Mouse (Mus musculus) heart, embryonic 14.5 days (tissue): Measurements from ENCODE around the gene Ifnz. TPM values are rescaled to one million over a fixed set of nuclear protein-coding genes. Genes with fewer than 3 reads are reported as not detected.
"Not testable (repeated sequence)": the region's sequence is repeated elsewhere in the genome, so short reads cannot be mapped to it uniquely, and the experiment has no call there.

ENCODE experiments used
- ATAC-seq: fragments of 200-750 bp; cut with Nextera tagmentation; 2 replicates; pipeline ENCODE4 v1.8.0; 2017; ENCODE audit warnings: low read depth, moderate TSS enrichment; ENCODE audit not compliant: insufficient number of reproducible peaks, insufficient read depth, low FRiP score
- H3K27ac ChIP-seq, 2 experiments: fragments of 200-500 bp in 1 of 2; fragments of 300-500 bp in 1 of 2; sonication (generic) in 1 of 2; replicated peaks in 1 of 2; 2 replicates each; pipeline ENCODE4 v1.5.1; 2012 to 2014; ENCODE audit warnings: low read depth in 2 of 2, low read length in 2 of 2, control low read depth in 1 of 2, mild to moderate bottlenecking in 1 of 2, mixed read lengths in 1 of 2; ENCODE audit not compliant: control insufficient read depth in 1 of 2, insufficient read depth in 1 of 2
- H3K27me3 ChIP-seq: fragments of 300-500 bp; sonication (generic); 2 replicates; pipeline ENCODE4 v1.6.1; 2014; ENCODE audit warnings: mild to moderate bottlenecking, low read length, control low read depth; ENCODE audit not compliant: control insufficient read depth, insufficient read depth
- H3K36me3 ChIP-seq: fragments of 300-500 bp; sonication (generic); 2 replicates; pipeline ENCODE4 v1.6.1; 2014; ENCODE audit warnings: mild to moderate bottlenecking, control low read depth, low read length, mixed read lengths; ENCODE audit not compliant: control insufficient read depth, insufficient read depth
- H3K4me1 ChIP-seq, 2 experiments: fragments of 200-500 bp in 1 of 2; fragments of 300-500 bp in 1 of 2; sonication (generic) in 1 of 2; 2 replicates each; pipeline ENCODE4 v1.6.1; 2012 to 2014; ENCODE audit warnings: low read length in 2 of 2, control low read depth in 1 of 2, mixed read lengths in 1 of 2; ENCODE audit not compliant: control insufficient read depth in 2 of 2, insufficient read depth in 2 of 2
- H3K4me2 ChIP-seq: fragments of 300-500 bp; sonication (generic); 2 replicates; pipeline ENCODE4 v1.6.1; 2014; ENCODE audit warnings: mild to moderate bottlenecking, low read length
- H3K4me3 ChIP-seq, 2 experiments: fragments of 200-500 bp in 1 of 2; fragments of 300-500 bp in 1 of 2; sonication (generic) in 1 of 2; 2 replicates each; pipeline ENCODE4 v1.5.1; 2012 to 2014; ENCODE audit warnings: low read length in 2 of 2, mild to moderate bottlenecking in 2 of 2, control low read depth in 1 of 2, low read depth in 1 of 2, moderate library complexity in 1 of 2; ENCODE audit not compliant: control insufficient read depth in 1 of 2, insufficient read depth in 1 of 2
- H3K9ac ChIP-seq: fragments of 300-500 bp; sonication (generic); 2 replicates; pipeline ENCODE4 v1.6.1; 2014; ENCODE audit warnings: mild to moderate bottlenecking, low read length
- H3K9me3 ChIP-seq: fragments of 300-500 bp; sonication (generic); 2 replicates; pipeline ENCODE4 v1.6.1; 2016; ENCODE audit warnings: low read length, control low read depth; ENCODE audit not compliant: control insufficient read depth
- WGBS: fragments of 180-500 bp; shearing (Covaris S2); extraction: QIAGEN DNeasy Blood & Tissue Kit; methylation state at CpG from one replicate; pipeline ENCODE4 v1.1.7; 2014; 5-methylcytosine and 5-hydroxymethylcytosine counted together
- polyA plus RNA-seq: library from polyadenylated mRNA; unstranded; fragments of >200 nt; fragmentation: Nextera tagmentation; extraction: Ambion mirVana; gene quantifications from 2 replicates; pipeline ENCODE4 v1.2.1, GENCODE M21; 2014

Ifnz gene
- polyA plus RNA-seq, 1 experiment from 2014 or later, result not detected

DNA sequence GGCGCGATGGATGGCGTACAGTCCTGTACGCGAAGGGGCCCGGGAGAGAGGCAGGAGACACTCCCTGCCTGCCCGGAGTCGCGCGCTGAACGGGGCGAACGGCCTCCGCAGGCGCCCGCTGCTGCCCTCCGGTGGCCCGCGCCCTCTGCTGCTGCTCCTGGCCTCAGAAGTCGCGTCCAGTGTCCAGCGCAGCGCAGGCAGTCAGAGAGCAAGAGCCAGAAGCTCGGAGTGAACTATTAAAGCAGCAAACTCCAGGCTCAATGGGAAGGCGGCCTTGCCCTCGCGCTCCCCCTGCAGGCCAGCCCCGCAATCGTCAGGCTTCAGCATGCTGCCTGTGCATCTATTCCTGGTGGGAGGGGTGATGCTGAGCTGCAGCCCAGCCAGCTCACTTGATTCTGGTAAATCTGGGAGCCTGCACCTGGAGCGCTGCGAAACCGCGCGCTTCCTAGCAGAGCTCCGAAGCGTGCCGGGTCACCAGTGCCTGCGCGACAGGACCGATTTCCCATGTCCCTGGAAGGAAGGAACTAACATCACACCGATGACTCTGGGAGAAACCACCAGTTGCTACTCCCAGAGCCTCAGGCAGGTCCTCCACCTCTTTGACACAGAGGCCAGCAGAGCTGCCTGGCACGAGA lies 18.4 kb upstream of the Ifnz start:
- Histone ChIP-seq H3K4me2 (peak overlapping the region; percentile 44), H3K4me3 (peak overlapping the region; percentile 14 to 32; a peak in 3 of 4 replicates), H3K27ac (peak overlapping the region in 1 of 2 experiments; percentile 68; a peak in 3 of 4 replicates)
- H3K36me3 ChIP-seq, H3K9ac ChIP-seq, H3K4me1 ChIP-seq, H3K9me3 ChIP-seq, ATAC-seq, H3K27me3 ChIP-seq: not testable (repeated sequence)
- 4% methylated on average over 28 of the region's 42 CpGs for WGBS

GRCm38 (mm10) chr4:88773534-88773933 lies 8.4 kb upstream of the Ifnz start, which contains the start of gene Gm13290:
Gene Gm13290, plus strand, starts transcription at chr4:88773834.
- not testable (repeated sequence) for H3K9me3 ChIP-seq, H3K4me2 ChIP-seq, ATAC-seq, H3K27ac ChIP-seq, H3K36me3 ChIP-seq, H3K4me1 ChIP-seq, H3K4me3 ChIP-seq, H3K9ac ChIP-seq, H3K27me3 ChIP-seq
- WGBS, result no CpG with 5 or more reads among the region's 32 CpGs

DNA sequence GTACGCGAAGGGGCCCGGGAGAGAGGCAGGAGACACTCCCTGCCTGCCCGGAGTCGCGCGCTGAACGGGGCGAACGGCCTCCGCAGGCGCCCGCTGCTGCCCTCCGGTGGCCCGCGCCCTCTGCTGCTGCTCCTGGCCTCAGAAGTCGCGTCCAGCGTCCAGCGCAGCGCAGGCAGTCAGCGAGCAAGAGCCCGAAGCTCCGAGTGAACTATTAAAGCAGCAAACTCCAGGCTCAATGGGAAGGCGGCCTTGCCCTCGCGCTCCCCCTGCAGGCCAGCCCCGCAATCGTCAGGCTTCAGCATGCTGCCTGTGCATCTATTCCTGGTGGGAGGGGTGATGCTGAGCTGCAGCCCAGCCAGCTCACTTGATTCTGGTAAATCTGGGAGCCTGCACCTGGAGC lies 5.3 kb upstream of the Ifnz start, which contains the start of gene Gm13289:
Gene Gm13289, plus strand, starts transcription at position 301 of the 400 bp plus-strand sequence.
- not testable (repeated sequence) for H3K4me3 ChIP-seq, H3K27ac ChIP-seq, H3K4me1 ChIP-seq, H3K27me3 ChIP-seq, ATAC-seq, H3K36me3 ChIP-seq, H3K9ac ChIP-seq, H3K4me2 ChIP-seq, H3K9me3 ChIP-seq
- no CpG with 5 or more reads among the region's 29 CpGs for WGBS

DNA sequence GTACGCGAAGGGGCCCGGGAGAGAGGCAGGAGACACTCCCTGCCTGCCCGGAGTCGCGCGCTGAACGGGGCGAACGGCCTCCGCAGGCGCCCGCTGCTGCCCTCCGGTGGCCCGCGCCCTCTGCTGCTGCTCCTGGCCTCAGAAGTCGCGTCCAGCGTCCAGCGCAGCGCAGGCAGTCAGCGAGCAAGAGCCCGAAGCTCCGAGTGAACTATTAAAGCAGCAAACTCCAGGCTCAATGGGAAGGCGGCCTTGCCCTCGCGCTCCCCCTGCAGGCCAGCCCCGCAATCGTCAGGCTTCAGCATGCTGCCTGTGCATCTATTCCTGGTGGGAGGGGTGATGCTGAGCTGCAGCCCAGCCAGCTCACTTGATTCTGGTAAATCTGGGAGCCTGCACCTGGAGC lies 2.4 kb upstream of the Ifnz start, which contains the start of gene Gm13272:
Gene Gm13272, plus strand, starts transcription at position 301 of the 400 bp plus-strand sequence.
- H3K27me3 ChIP-seq, H3K9me3 ChIP-seq, H3K36me3 ChIP-seq, H3K27ac ChIP-seq, H3K4me1 ChIP-seq, ATAC-seq, H3K9ac ChIP-seq, H3K4me2 ChIP-seq, H3K4me3 ChIP-seq: not testable (repeated sequence)
- WGBS, result no CpG with 5 or more reads among the region's 29 CpGs

GRCm38 (mm10) chr4:88780320-88780719 lies 1.6 kb upstream of the Ifnz start:
- H3K4me3 ChIP-seq, H3K4me2 ChIP-seq, ATAC-seq, H3K4me1 ChIP-seq, H3K9ac ChIP-seq, H3K36me3 ChIP-seq, H3K27ac ChIP-seq, H3K27me3 ChIP-seq, H3K9me3 ChIP-seq: not testable (repeated sequence)
- WGBS, result 32% methylated on average over 14 of the region's 18 CpGs

GRCm38 (mm10) chr4:88782335-88782734 lies 404 bp downstream of the Ifnz start:
- H3K4me3 ChIP-seq, result peak overlapping the region in 1 of 2 experiments; percentile 43; a peak in 2 of 4 replicates
- H3K9me3 ChIP-seq, ATAC-seq, H3K9ac ChIP-seq, H3K27me3 ChIP-seq, H3K36me3 ChIP-seq, H3K4me1 ChIP-seq: not testable (repeated sequence)
- 0% methylated on average over 1 of the region's 31 CpGs for whole genome bisulfite sequencing
- peak overlapping the region; percentile 33 to 85; a peak in 2 of 4 replicates for H3K27ac ChIP-seq
- H3K4me2 ChIP-seq, result peak overlapping the region; percentile 52

DNA sequence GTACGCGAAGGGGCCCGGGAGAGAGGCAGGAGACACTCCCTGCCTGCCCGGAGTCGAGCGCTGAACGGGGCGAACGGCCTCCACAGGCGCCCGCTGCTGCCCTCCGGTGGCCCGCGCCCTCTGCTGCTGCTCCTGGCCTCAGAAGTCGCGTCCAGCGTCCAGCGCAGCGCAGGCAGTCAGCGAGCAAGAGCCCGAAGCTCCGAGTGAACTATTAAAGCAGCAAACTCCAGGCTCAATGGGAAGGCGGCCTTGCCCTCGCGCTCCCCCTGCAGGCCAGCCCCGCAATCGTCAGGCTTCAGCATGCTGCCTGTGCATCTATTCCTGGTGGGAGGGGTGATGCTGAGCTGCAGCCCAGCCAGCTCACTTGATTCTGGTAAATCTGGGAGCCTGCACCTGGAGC lies 3.5 kb downstream of the Ifnz start, which contains the start of gene Gm13276:
Gene Gm13276, plus strand, starts transcription at position 301 of the 400 bp plus-strand sequence.
- H3K27me3 ChIP-seq, H3K27ac ChIP-seq, ATAC-seq, H3K9ac ChIP-seq, H3K9me3 ChIP-seq, H3K4me1 ChIP-seq, H3K4me2 ChIP-seq, H3K36me3 ChIP-seq, H3K4me3 ChIP-seq: not testable (repeated sequence)
- WGBS, result no CpG with 5 or more reads among the region's 27 CpGs

- WGBS, result 0% methylated on average over 4 of the region's 28 CpGs
- H3K4me3 ChIP-seq, H3K36me3 ChIP-seq, H3K9me3 ChIP-seq, ATAC-seq, H3K27me3 ChIP-seq, H3K4me2 ChIP-seq, H3K4me1 ChIP-seq, H3K9ac ChIP-seq, H3K27ac ChIP-seq: not testable (repeated sequence)
Measured at GRCm38 (mm10) chr4:88788402-88788801, 6.5 kb downstream of the Ifnz start, which contains the start of gene Gm13277. Gene Gm13277, plus strand, starts transcription at chr4:88788632.
